Mouse (Mus musculus): ENCODE data around the gene Olr1.
A peak's percentile ranks its signal among the peaks of the same experiment; 100 is the strongest.
"Not testable (repeated sequence)": the region's sequence is repeated elsewhere in the genome, so short reads cannot be mapped to it uniquely, and the experiment has no call there.

Gene Olr1

GRCm38 (mm10) chr6:129512367-129512766 lies 5.4 kb upstream of the Olr1 start, which contains the start of gene Tmem52b:
Gene Tmem52b, plus strand, starts transcription at chr6:129512555.
- no peak for DNase-seq (ENCODE audit: low read depth, low spot score)

- DNase-seq (ENCODE audit: low read depth, low spot score): no peak
Measured at GRCm38 (mm10) chr6:129510120-129510911, 3.4 kb upstream of the Olr1 start.

- DNase-seq (ENCODE audit: low read depth, low spot score): no peak
Measured at GRCm38 (mm10) chr6:129503471-129503870, 3.5 kb downstream of the Olr1 start.

GRCm38 (mm10) chr6:129499516-129499915 lies 7.4 kb downstream of the Olr1 start:
- DNase-seq (ENCODE audit: low read depth, low spot score): not testable (repeated sequence)

GRCm38 (mm10) chr6:129497345-129498218 lies 9.4 kb downstream of the Olr1 start:
- DNase-seq (ENCODE audit: low read depth, low spot score): no peak

GRCm38 (mm10) chr6:129494924-129495323 lies 12.0 kb downstream of the Olr1 start:
- no peak for DNase-seq (ENCODE audit: low read depth, low spot score)

GRCm38 (mm10) chr6:129480089-129480958 lies 26.6 kb downstream of the Olr1 start:
- no peak for DNase-seq (ENCODE audit: low read depth, low spot score)

- peak; percentile 12 for DNase-seq (ENCODE audit: low read depth, low spot score)
Measured at GRCm38 (mm10) chr6:129476404-129477126, 30.4 kb downstream of the Olr1 start.

- no peak for DNase-seq (ENCODE audit: low read depth, low spot score)
Measured at GRCm38 (mm10) chr6:129472627-129473026, 34.3 kb downstream of the Olr1 start.

- no peak for DNase-seq (ENCODE audit: low read depth, low spot score)
Measured at GRCm38 (mm10) chr6:129471386-129471785, 35.6 kb downstream of the Olr1 start.

GRCm38 (mm10) chr6:129451411-129452039 lies 55.4 kb downstream of the Olr1 start, which contains the start of gene Clec1a:
Gene Clec1a, minus strand, starts transcription at chr6:129452000.
- no peak for DNase-seq (ENCODE audit: low read depth, low spot score)

- peak; percentile 46 for DNase-seq (ENCODE audit: low read depth, low spot score)
Measured at GRCm38 (mm10) chr6:129449743-129450142, 57.2 kb downstream of the Olr1 start.

GRCm38 (mm10) chr6:129438033-129438432 lies 68.9 kb downstream of the Olr1 start:
- no peak for DNase-seq (ENCODE audit: low read depth, low spot score)

GRCm38 (mm10) chr6:129436025-129436424 lies 70.9 kb downstream of the Olr1 start:
- no peak for DNase-seq (ENCODE audit: low read depth, low spot score)
